Mouse (Mus musculus): Measurements from ENCODE around the gene Fam205a2. TPM values are rescaled to one million over a fixed set of nuclear protein-coding genes. Genes with fewer than 3 reads are reported as not detected.
"Not testable (repeated sequence)": the region's sequence is repeated elsewhere in the genome, so short reads cannot be mapped to it uniquely, and the experiment has no call there.

The Fam205a2 gene
- not detected in 2 replicates for polyA plus RNA-seq (2015; fragmentation: Nextera tagmentation; extraction: Ambion mirVana)

- not testable (repeated sequence) for ATAC-seq; H3K4me2 ChIP-seq (ENCODE audit: low read length); H3K4me1 ChIP-seq (ENCODE audit: control insufficient read depth, insufficient read depth, low read depth, low read length); H3K27me3 ChIP-seq (replicated peaks; ENCODE audit: control insufficient read depth, insufficient read depth, low read length); H3K9me3 ChIP-seq (ENCODE audit: control insufficient read depth, low read length); H3K36me3 ChIP-seq (ENCODE audit: control insufficient read depth, insufficient read depth, low read length); H3K9ac ChIP-seq (ENCODE audit: low read depth, low read length); H3K27ac ChIP-seq (ENCODE audit: low read depth, low read length); H3K4me3 ChIP-seq (ENCODE audit: low read length)
- no CpG with 5 or more reads among the region's 1 CpGs for WGBS
These were observed at the start of gene Fam205a2 for GRCm38 (mm10) chr4:42528075-42528474. Gene Fam205a2, minus strand, starts transcription at chr4:42528175.

Other genes with a start within 250 kb of the Fam205a2 start
- not detected in 2 replicates for gene Gm21953, start 233.9 kb downstream of the Fam205a2 start, polyA plus RNA-seq (2015; fragmentation: Nextera tagmentation; extraction: Ambion mirVana)
- not detected in 2 replicates for gene Fam205a3, start 209.8 kb downstream of the Fam205a2 start, polyA plus RNA-seq (2015; fragmentation: Nextera tagmentation; extraction: Ambion mirVana)
- gene Gm21586, start 88.8 kb downstream of the Fam205a2 start, polyA plus RNA-seq (2015; fragmentation: Nextera tagmentation; extraction: Ambion mirVana), result not detected in 2 replicates
- 0.26 and 0.37 TPM in 2 replicates for gene Gm2163, start 61.4 kb downstream of the Fam205a2 start, polyA plus RNA-seq (2015; fragmentation: Nextera tagmentation; extraction: Ambion mirVana)
- gene Gm10591, start 84.0 kb upstream of the Fam205a2 start, polyA plus RNA-seq (2015; fragmentation: Nextera tagmentation; extraction: Ambion mirVana), result not detected in 2 replicates
- gene Gm2564, start 101.5 kb upstream of the Fam205a2 start, polyA plus RNA-seq (2015; fragmentation: Nextera tagmentation; extraction: Ambion mirVana), result 0.39 TPM in 1 of 2 replicates, not detected in the other
- not detected in 2 replicates for gene Ccl27b, start 127.1 kb upstream of the Fam205a2 start, polyA plus RNA-seq (2015; fragmentation: Nextera tagmentation; extraction: Ambion mirVana)
- gene Il11ra2, start 133.7 kb upstream of the Fam205a2 start, polyA plus RNA-seq (2015; fragmentation: Nextera tagmentation; extraction: Ambion mirVana), result not detected in 2 replicates
- gene 4930578G10Rik, start 207.4 kb upstream of the Fam205a2 start, polyA plus RNA-seq (2015; fragmentation: Nextera tagmentation; extraction: Ambion mirVana), result 0.38 TPM in 1 of 2 replicates, not detected in the other
- 0.22 and 0.28 TPM in 2 replicates for gene Ccl19, start 228.4 kb upstream of the Fam205a2 start, polyA plus RNA-seq (2015; fragmentation: Nextera tagmentation; extraction: Ambion mirVana)
- 1.6 and 3.2 TPM in 2 replicates for gene Ccl21a, start 245.8 kb upstream of the Fam205a2 start, polyA plus RNA-seq (2015; fragmentation: Nextera tagmentation; extraction: Ambion mirVana)